Mouse (Mus musculus) G1E (cell line): ENCODE results near the gene Sorbs2. TPM values are rescaled to one million over a fixed set of nuclear protein-coding genes. Genes with fewer than 3 reads are reported as not detected.

Experiments
- ATAC-seq: 2 replicates; pipeline ENCODE4 v1.8.0; 2016; ENCODE audit warnings: mild to moderate bottlenecking; ENCODE audit not compliant: insufficient number of reproducible peaks, poor library complexity, low FRiP score, severe bottlenecking; ENCODE audit errors: extremely low read depth
- DNase-seq: peaks from one replicate; pipeline ENCODE4 v3.0.0; 2012; ENCODE audit warnings: low spot score
- H3K27me3 ChIP-seq: 2 replicates; pipeline ENCODE4 v1.6.1; 2012; ENCODE audit warnings: mild to moderate bottlenecking, low read length, inconsistent platforms; ENCODE audit not compliant: insufficient read depth
- H3K36me3 ChIP-seq: replicated peaks from 2 replicates; pipeline ENCODE3; 2012; ENCODE audit warnings: mild to moderate bottlenecking, inconsistent platforms
- H3K4me1 ChIP-seq: 2 replicates; pipeline ENCODE4 v1.6.1; 2012; ENCODE audit warnings: low read depth, low read length, inconsistent platforms, mixed read lengths; ENCODE audit not compliant: insufficient read depth
- H3K4me3 ChIP-seq: 2 replicates; pipeline ENCODE4 v1.5.1; 2012; ENCODE audit warnings: low read depth, mild to moderate bottlenecking, inconsistent platforms, low read length, moderate library complexity, mixed read lengths
- H3K9me3 ChIP-seq: replicated peaks from 2 replicates; pipeline ENCODE4 v1.6.1; 2012; ENCODE audit warnings: inconsistent platforms
- CTCF ChIP-seq: IDR thresholded peaks from 2 replicates; pipeline ENCODE4 v1.5.1; 2012; ENCODE audit warnings: low read depth, low read length, inconsistent platforms, mixed read lengths
- GATA1 ChIP-seq: IDR thresholded peaks from 2 replicates; pipeline ENCODE4 v1.6.1; 2012; ENCODE audit warnings: borderline replicate concordance, low read length, inconsistent platforms, mixed read lengths
- GATA2 ChIP-seq: IDR thresholded peaks from 2 replicates; pipeline ENCODE4 v1.6.1; 2012; ENCODE audit warnings: low read depth, low read length, inconsistent platforms, borderline replicate concordance
- POLR2AphosphoS5 ChIP-seq: IDR thresholded peaks from 2 replicates; pipeline ENCODE4 v1.6.1; 2012; ENCODE audit warnings: low read depth, low read length, inconsistent platforms; ENCODE audit not compliant: insufficient replicate concordance
- TAL1 ChIP-seq: conservative IDR thresholded peaks from 2 replicates; pipeline ENCODE4 v1.6.1; 2012; ENCODE audit warnings: low read depth, low read length, inconsistent platforms, mixed read lengths
- polyA plus RNA-seq: library from polyadenylated mRNA; stranded (reverse); fragments of >175 nt; gene quantifications from 2 replicates; pipeline ENCODE4 v1.2.3, GENCODE M21; 2012
- total RNA-seq, 2 experiments: library from RNA; stranded (forward) in 1 of 2; stranded (reverse) in 1 of 2; fragments of 200-1000 nt in 1 of 2; fragments of >200 nt in 1 of 2; fragmentation: Nextera tagmentation in 1 of 2; gene quantifications; 2 replicates each; pipeline ENCODE4 v1.2.3; 2014 to 2017

Sorbs2 gene
- total and polyA plus RNA-seq, 3 experiments = 0.49 TPM; not detected in 2

- ATAC-seq (no peak), DNase-seq (no peak)
- no peak for TF ChIP-seq GATA2
Measured at GRCm38 (mm10) chr8:45675821-45676279, 168.3 kb downstream of the Sorbs2 start.

GRCm38 (mm10) chr8:45677114-45677853 lies 169.7 kb downstream of the Sorbs2 start:
- Histone ChIP-seq H3K4me3 (no peak overlapping the region), H3K4me1 (no peaks in the 10 kb centered on the region), H3K9me3 (no peaks in the 10 kb centered on the region), H3K27me3 (no peaks in the 10 kb centered on the region), H3K36me3 (no peaks in the 10 kb centered on the region)
- TF ChIP-seq POLR2AphosphoS5 = no peak
- no peak for TF ChIP-seq GATA2
- TF ChIP-seq CTCF = no peak
- no peak for TF ChIP-seq TAL1
- TF ChIP-seq GATA1 = no peak
- DNase-seq = no peak
- ATAC-seq = no peak

More at GRCm38 (mm10) chr8:45675821-45676279, 168.3 kb downstream of the Sorbs2 start:
- no peaks in the 10 kb centered on the region for H3K36me3 ChIP-seq
- no peaks in the 10 kb centered on the region for H3K27me3 ChIP-seq
- H3K4me3 ChIP-seq = no peak overlapping the region
- no peaks in the 10 kb centered on the region for H3K4me1 ChIP-seq
- H3K9me3 ChIP-seq = no peaks in the 10 kb centered on the region

DNA sequence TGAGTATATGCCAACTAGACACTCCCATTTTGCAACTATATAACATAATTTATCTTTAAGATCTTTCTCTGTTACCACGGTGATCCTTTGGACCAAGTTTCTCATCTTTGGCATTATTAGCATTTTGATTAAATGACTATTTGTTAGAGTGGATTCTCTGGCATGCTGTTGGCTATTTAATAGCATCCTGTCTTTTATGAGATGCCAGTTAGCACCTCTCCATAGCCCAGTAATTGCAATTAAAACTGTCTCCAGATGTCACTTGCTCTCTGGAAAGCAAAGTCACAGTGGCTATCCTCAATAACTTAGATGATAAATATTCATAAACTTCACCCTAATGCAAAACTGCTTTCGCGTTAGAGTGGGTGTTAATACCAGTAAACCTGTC lies 170.3 kb downstream of the Sorbs2 start:
- TF ChIP-seq GATA2 (no peak), TAL1 (no peak), GATA1 (no peak), POLR2AphosphoS5 (no peak), CTCF (no peak)
- Histone ChIP-seq H3K4me3 (no peak overlapping the region), H3K36me3 (no peaks in the 10 kb centered on the region), H3K27me3 (no peaks in the 10 kb centered on the region), H3K9me3 (no peaks in the 10 kb centered on the region), H3K4me1 (no peaks in the 10 kb centered on the region)
- DNase-seq = no peak
- ATAC-seq = no peak

DNA sequence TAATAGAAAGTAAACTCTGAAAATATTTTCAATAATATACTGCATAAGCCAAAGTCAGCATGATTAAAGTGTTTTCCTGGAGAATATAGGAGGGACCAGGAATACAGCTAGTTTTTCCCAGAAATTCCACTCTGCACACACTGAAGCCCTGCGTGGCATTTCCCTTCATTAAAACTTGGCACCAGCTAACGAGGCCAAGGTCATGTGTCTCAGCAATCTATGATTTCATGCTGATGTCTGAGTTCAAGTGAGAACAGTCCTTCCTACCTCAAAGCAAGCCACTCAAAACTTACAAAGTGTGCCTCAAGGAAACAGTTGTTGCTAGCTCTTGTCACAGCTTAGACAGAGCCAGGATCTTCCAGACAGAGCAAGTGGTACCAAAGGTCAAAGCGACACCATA lies 173.6 kb downstream of the Sorbs2 start:
- H3K27me3 ChIP-seq = no peaks in the 10 kb centered on the region
- H3K36me3 ChIP-seq = no peaks in the 10 kb centered on the region
- no peaks in the 10 kb centered on the region for H3K9me3 ChIP-seq
- no peaks in the 10 kb centered on the region for H3K4me1 ChIP-seq
- ATAC-seq (no peak), DNase-seq (no peak)
- no peak overlapping the region for H3K4me3 ChIP-seq
- TF ChIP-seq CTCF (no peak), POLR2AphosphoS5 (no peak), GATA1 (no peak), TAL1 (no peak), GATA2 (no peak)

DNA sequence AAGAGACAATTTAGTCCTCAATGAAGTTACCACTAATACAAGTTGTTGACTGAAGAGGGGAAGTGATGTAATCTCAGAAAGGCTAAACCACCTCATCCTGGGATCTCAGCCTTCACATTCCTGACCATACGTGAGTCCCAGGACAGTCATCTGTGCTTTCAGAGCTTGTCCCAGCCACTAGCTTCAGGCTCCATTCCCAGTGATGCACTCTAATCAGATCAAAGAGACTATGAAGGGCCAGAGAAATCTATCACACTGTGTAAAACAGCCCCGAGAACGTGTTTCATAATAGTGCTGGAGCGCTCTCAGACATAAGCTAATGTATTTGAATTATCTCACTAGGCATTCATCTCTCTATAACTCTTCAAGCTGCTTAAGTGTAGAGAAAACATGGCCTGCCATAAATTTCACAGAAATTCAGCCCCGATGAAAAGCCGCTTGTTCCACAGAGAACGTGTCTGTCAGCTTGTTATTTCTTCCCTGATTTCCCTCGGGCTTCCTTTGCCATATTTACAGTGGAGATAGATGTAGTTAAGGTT lies 175.3 kb downstream of the Sorbs2 start:
- H3K4me3 ChIP-seq = no peak overlapping the region
- no peaks in the 10 kb centered on the region for H3K4me1 ChIP-seq
- no peaks in the 10 kb centered on the region for H3K27me3 ChIP-seq
- H3K9me3 ChIP-seq = no peaks in the 10 kb centered on the region
- DNase-seq (no peak), ATAC-seq (no peak)
- no peaks in the 10 kb centered on the region for H3K36me3 ChIP-seq
- TF ChIP-seq GATA2 = no peak
- no peak for TF ChIP-seq GATA1
- no peak for TF ChIP-seq TAL1
- TF ChIP-seq CTCF = no peak
- TF ChIP-seq POLR2AphosphoS5 = no peak

GRCm38 (mm10) chr8:45687942-45688695 lies 180.5 kb downstream of the Sorbs2 start:
- no peak for TF ChIP-seq CTCF
- TF ChIP-seq POLR2AphosphoS5 = no peak
- no peak for TF ChIP-seq GATA2
- no peak for TF ChIP-seq GATA1
- TF ChIP-seq TAL1 = no peak
- no peaks in the 10 kb centered on the region for H3K27me3 ChIP-seq
- no peak for ATAC-seq

More at GRCm38 (mm10) chr8:45687942-45688695, 180.5 kb downstream of the Sorbs2 start:
- no peaks in the 10 kb centered on the region for H3K36me3 ChIP-seq
- no peaks in the 10 kb centered on the region for H3K4me1 ChIP-seq
- H3K4me3 ChIP-seq = no peak overlapping the region
- H3K9me3 ChIP-seq = no peaks in the 10 kb centered on the region
- no peak for DNase-seq
